Mouse (Mus musculus) frontal cortex, postnatal 10 days (tissue): ENCODE results near the gene Gas8.
"Not testable (repeated sequence)": the region's sequence is repeated elsewhere in the genome, so short reads cannot be mapped to it uniquely, and the experiment has no call there.

Experiments
- DNase-seq, 2 experiments: peaks; one replicate each; pipeline ENCODE4 v3.0.0; 2022; ENCODE audit warnings: low spot score in 2 of 2, mixed read lengths in 1 of 2

Gas8 gene

DNA sequence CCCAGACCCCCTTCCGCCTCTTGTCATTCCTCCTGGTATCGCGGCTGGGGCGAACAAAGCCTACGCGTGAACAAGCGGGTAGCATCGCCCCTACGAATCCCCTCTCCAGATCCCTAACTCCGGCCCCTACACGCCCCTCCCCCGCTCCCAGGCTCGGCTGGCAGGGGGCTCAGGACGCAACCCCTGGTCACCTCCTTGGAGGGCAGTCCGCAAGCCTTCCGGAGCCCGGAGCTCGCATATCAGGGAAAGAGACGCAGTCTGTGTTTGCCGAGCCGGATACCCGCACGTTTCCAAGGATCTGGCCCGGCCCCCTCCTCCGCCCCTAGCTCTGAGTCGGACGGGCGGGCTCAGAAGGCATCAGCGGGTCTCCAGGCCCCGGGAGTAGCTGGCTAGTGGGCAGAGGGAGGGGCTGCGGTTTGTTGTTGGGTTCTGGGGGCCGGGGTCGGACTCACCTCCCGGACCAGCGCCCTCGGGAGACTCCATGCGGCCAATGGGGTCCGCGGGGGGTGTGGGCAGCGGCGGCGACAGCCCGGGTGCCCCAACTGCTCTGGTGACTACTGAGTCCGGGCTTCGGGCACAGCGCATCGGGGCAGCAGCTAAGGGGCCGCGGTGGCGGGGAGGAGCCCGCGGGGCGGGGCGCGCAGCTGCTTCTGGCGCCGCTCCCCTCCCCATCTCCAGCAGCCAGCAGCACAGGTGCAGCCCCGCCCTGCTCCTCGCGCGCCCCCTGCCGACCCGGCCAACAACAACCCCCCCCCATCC is 3.7 kb upstream of the Gas8 start, which contains the start of gene Dbndd1:
Gene Dbndd1 (minus strand): TSS at position 683 of the 759 bp plus-strand sequence.
- peak; percentile 36 to 57 for DNase-seq

DNA sequence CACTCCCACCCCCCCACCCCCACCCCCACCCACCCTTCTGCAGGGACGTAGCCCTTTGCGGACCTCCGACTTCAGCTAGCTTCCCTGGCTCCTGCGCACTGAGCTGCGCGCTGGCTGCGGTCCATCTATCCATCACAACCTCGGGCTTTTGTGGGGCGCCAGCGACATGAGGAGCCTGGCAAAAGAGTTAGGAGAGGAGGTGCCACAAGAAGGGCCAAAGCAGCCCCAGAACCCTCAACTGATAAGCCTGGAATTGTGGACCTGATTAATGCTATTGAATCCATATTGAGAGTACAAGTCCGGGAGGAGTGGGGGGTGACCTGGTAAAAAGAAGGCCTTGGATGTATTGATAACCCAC is 3.1 kb upstream of the Gas8 start:
- no peak for DNase-seq

DNA sequence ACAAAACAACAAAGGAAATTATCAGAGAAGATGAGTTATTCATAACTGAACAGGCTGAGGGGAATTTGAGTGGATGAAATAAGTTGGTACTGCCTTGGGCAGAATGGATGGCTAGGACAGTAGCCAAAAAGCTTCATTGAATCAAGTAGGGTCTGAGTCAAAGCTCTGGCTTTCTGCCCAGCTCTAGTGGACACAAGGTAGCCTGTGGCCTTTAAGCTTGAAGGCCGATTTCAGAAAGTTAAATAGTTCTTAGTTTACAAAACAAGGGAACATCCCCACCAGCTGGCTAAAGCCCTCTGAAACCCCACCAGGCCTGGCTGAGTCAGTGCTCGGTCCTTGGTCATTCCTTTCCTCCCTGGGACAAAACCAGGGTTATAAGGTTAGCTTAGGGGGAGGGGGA is 2.0 kb upstream of the Gas8 start:
- DNase-seq: no peak

DNA sequence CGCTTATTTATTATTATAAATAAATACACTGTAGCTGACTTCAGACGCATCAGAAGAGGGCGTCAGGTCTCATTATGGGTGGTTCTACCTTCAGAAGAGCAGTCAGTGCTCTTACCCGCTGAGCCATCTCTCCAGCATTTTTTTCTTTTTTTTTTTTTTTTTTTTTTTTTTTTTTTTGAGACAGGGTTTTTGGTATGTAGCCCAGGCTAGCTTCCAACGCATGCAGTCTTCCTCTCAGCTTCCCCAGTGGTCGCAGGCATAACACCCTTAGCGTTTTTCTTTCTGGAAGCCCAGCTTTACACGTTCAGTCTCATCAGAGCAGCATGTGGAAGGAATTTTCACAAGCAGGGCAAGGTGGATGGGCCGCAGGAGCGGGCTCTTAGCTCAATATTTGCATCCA is 462 bp upstream of the Gas8 start:
- DNase-seq: no peak

DNA sequence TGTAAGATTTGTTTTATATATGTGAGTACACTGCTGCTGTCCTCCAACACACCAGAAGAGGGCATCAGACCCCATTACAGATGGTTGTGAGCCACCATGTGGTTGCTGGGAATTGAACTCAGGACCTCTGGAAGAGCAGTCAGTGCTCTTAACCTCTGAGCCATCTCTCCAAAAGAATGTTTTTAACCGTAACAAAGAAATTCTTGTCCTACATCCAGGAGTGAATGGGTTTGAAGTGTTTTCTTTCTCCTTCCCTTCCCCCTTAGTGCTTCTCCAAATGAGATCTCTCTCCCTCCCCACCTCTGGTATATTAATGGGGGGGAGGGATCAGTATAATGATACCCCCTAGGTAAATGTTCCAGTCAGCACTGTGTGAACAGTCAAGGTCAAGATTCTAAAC is 1.4 kb downstream of the Gas8 start:
- not testable (repeated sequence) for DNase-seq

DNA sequence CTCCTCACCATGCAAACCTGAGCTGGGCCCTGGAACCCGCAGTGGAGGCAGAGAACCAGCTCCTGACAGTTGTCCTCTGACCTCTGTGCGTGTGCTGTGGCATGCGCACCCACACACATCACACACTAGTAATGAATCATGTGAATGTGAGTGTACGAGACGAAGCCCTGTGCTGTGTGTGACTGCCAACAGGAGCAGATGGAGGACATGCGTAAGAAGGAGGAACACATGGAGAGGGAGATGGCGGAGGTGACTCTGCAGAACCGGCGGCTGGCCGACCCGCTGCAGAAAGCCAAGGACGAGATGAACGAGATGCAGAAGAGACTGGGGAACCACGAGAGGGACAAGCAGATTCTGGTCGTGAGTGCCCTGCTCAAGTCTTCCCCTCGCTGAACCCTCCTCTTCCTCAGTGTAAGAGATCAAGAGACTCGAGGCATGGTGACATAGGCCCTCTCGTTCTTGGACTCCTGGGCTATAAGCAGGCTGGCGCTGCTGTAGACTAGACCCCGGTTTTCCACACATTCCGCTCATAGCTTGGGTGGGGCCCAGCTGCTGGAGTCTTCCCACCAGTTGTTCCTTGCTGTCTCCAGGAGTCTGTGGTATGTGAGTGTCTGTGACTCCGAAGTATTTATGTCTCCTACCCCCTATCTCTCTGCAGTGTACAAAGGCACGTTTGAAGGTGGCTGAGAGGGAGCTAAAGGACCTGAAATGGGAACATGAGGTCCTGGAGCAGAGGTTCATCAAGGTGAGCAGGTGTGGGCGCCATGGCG is 9.3 kb downstream of the Gas8 start:
- DNase-seq: no peak

DNA sequence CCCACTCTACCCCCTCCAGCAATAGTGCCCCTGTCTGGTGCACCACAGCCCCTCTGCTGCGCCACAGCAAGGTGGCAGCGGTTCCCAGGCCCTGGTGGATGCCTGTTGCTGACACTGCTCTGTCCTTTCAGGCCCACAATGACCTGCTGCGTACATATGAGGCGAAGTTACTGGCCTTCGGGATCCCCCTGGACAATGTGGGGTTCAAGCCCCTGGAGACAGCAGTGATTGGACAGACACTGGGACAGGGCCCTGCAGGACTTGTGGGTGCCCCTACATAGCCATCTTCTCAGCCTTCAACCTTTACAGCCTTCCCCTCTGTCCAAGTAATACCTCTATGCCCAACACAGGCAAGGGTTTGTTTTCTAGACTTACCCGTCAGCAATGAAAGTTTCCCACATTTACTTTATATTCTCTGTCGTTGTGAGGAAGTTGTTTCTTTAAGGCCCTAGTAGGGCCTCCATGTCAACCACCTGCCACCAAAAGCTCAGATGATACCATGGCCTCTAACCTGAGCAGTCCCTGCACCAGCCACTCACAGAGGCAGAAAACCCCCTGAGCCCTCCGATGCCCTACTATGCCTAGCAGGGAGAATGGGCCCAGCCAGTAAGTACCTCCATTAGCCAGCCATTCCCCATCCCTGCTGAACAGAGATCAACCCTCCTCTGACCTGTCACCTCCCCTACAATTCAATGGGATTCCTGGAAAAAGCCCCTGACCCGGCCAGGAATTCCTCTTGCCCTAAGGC is 17.8 kb downstream of the Gas8 start:
- DNase-seq: peak in 1 of 2 experiments; percentile 3

DNA sequence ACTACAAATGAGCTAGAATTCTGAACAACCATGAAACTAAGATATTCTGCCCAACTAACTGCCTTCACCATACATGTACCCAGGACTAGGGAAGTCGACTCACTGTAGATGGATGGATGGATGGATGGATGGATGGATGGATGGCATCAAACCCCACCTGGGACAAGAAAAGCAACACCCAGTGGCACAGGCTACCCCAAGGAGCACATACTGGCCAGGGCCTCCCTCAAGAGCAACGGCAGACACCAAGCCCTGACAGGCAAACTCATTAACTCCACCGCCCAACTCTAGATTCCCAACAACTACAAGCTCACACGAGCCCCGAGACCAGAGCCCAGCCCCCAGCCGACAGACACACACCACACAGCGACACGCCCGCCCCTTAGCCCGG is 18.4 kb downstream of the Gas8 start:
- DNase-seq: peak in 1 of 2 experiments; percentile 3

DNA sequence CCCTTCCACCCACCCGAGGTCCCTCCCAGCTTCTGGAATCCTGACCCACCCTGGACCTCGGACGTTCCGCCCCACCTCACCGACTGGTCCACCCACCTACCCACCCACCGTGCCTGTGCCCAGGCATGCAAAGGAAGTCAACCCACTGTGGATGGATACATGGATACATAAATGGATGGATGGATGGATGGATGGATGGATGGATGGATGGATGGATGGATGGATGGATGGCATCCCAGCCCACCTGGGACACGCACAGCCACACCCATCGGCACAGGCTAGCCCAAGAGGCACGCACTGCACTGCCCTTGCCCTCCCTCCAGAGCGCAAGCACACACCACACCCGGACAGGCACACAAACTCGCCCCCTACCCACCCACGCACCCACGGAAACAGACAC is 19.0 kb downstream of the Gas8 start:
- DNase-seq: peak in 1 of 2 experiments; percentile 77

DNA sequence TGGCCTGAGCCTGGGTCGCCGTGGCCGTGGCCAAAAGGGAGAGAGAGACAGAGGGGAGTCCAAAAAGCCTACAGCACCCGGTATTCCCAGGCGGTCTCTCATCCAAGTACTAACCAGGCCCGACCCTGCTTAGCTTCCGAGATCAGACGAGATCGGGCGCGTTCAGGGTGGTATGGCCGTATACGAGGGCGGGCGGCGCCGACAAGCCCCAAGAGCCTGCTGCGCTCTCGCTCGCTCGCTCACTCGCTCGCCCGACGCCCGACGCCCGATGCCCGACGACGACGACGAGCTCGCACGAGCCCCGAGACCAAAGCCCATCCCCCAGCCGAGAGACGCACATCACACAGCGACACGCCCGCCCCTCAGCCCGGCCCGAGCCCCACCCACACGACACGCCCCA is 45.6 kb downstream of the Gas8 start:
- DNase-seq: not testable (repeated sequence)

DNA sequence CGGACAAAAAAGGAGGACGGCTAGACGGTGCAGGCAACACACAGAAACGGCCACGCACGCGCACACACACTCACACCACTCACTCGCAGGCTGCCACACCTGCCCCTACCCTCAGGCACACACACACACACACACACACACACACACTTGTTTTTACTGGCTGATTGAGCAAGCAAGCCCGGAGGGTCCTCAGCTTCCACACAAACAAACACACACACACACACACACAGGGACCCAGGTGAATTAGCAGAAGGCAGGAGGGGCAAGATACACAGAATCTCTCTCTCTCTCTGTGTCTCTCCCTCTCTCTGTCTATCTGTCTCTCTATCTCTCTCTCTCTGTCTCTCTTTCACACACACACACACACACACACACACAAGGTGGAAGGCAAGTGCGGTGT is 56.8 kb downstream of the Gas8 start:
- not testable (repeated sequence) for DNase-seq
